Mouse (Mus musculus) cerebellum, postnatal 14 days (tissue): Measurements from ENCODE around the gene Trpm3.

ENCODE experiments used
- DNase-seq, 2 experiments: peaks; one replicate each; pipeline ENCODE4 v3.0.0; 2021; ENCODE audit warnings: mixed read lengths in 2 of 2

The Trpm3 gene

GRCm38 (mm10) chr19:22931006-22931405 lies 792.2 kb downstream of the Trpm3 start:
- no peak for DNase-seq

GRCm38 (mm10) chr19:22935067-22935466 lies 796.2 kb downstream of the Trpm3 start:
- DNase-seq = no peak

- DNase-seq = peak; percentile 37 to 58
These were observed 800.2 kb downstream of the Trpm3 start for GRCm38 (mm10) chr19:22938848-22939724.

GRCm38 (mm10) chr19:22939836-22940235 lies 801.0 kb downstream of the Trpm3 start:
- peak; percentile 53 to 69 for DNase-seq

GRCm38 (mm10) chr19:22940487-22940886 lies 801.6 kb downstream of the Trpm3 start:
- peak; percentile 94 to 96 for DNase-seq

- no peak for DNase-seq
These were observed 802.1 kb downstream of the Trpm3 start for GRCm38 (mm10) chr19:22940956-22941355.

GRCm38 (mm10) chr19:22952480-22952879 lies 813.6 kb downstream of the Trpm3 start:
- no peak for DNase-seq

GRCm38 (mm10) chr19:22953191-22953590 lies 814.3 kb downstream of the Trpm3 start:
- DNase-seq = no peak

- DNase-seq = peak; percentile 44 to 59
These were observed 819.6 kb downstream of the Trpm3 start for GRCm38 (mm10) chr19:22958414-22958813.

GRCm38 (mm10) chr19:22960450-22961265 lies 821.8 kb downstream of the Trpm3 start:
- DNase-seq = peak in 1 of 2 experiments; percentile 38

GRCm38 (mm10) chr19:22962001-22962708 lies 823.3 kb downstream of the Trpm3 start:
- DNase-seq = peak; percentile 69 to 71

GRCm38 (mm10) chr19:22962731-22963130 lies 823.9 kb downstream of the Trpm3 start:
- peak; percentile 90 to 96 for DNase-seq

- DNase-seq = peak; percentile 40 to 59
These were observed 825.0 kb downstream of the Trpm3 start for GRCm38 (mm10) chr19:22963726-22964398.

- no peak for DNase-seq
These were observed 826.6 kb downstream of the Trpm3 start for GRCm38 (mm10) chr19:22965470-22965869.

GRCm38 (mm10) chr19:22973294-22973693 lies 834.4 kb downstream of the Trpm3 start:
- no peak for DNase-seq

- DNase-seq = no peak
These were observed 834.9 kb downstream of the Trpm3 start for GRCm38 (mm10) chr19:22973727-22974126.

- no peak for DNase-seq
These were observed 837.0 kb downstream of the Trpm3 start for GRCm38 (mm10) chr19:22975801-22976200.

GRCm38 (mm10) chr19:22977508-22977907 lies 838.7 kb downstream of the Trpm3 start:
- no peak for DNase-seq

GRCm38 (mm10) chr19:22978763-22979162 lies 839.9 kb downstream of the Trpm3 start:
- no peak for DNase-seq

- DNase-seq = no peak
These were observed 840.3 kb downstream of the Trpm3 start for GRCm38 (mm10) chr19:22979191-22979590.

- peak; percentile 69 to 81 for DNase-seq
These were observed 849.1 kb downstream of the Trpm3 start for GRCm38 (mm10) chr19:22987914-22988313.

GRCm38 (mm10) chr19:22993946-22994345 lies 855.1 kb downstream of the Trpm3 start:
- no peak for DNase-seq
